Mouse (Mus musculus): Measurements from ENCODE around the gene Rplp0.

- no peak for TF ChIP-seq CTCF (IDR thresholded peaks at IDR 0.05; ENCODE audit: borderline replicate concordance, insufficient read depth, low read length)
- no peak for TF ChIP-seq POLR2A (IDR thresholded peaks at IDR 0.05; ENCODE audit: low read depth, low read length)
These were observed 29.9 kb upstream of the Rplp0 start for GRCm38 (mm10) chr5:115529364-115529741.
